Mouse (Mus musculus) midbrain, postnatal 0 days (tissue): ENCODE measurements around the gene Gm21677. TPM values are rescaled to one million over a fixed set of nuclear protein-coding genes. Genes with fewer than 3 reads are reported as not detected.
"Not testable (repeated sequence)": the region's sequence is repeated elsewhere in the genome, so short reads cannot be mapped to it uniquely, and the experiment has no call there.

Experiments used
- ATAC-seq: fragments of 200-750 bp; cut with Nextera tagmentation; 2 replicates; pipeline ENCODE4 v1.8.0; 2017; ENCODE audit warnings: moderate number of reproducible peaks, mild to moderate bottlenecking, moderate TSS enrichment, moderate library complexity; ENCODE audit not compliant: low FRiP score
- DNase-seq: peaks from one replicate; pipeline ENCODE4 v3.0.0-alpha.2; 2015; ENCODE audit warnings: low spot score
- H3K27ac ChIP-seq: fragments of 300-500 bp; sonication (generic); 2 replicates; pipeline ENCODE4 v1.5.1; 2014; ENCODE audit warnings: low read depth, mild to moderate bottlenecking, low read length, mixed read lengths
- H3K27me3 ChIP-seq: fragments of 300-500 bp; sonication (generic); 2 replicates; pipeline ENCODE4 v1.6.1; 2014; ENCODE audit warnings: low read length, control low read depth, mixed read lengths; ENCODE audit not compliant: insufficient read depth
- H3K36me3 ChIP-seq: fragments of 300-500 bp; sonication (generic); 2 replicates; pipeline ENCODE4 v1.6.1; 2014; ENCODE audit warnings: low read length, control low read depth, mixed read lengths; ENCODE audit not compliant: insufficient read depth
- H3K4me1 ChIP-seq: fragments of 300-500 bp; sonication (generic); 2 replicates; pipeline ENCODE4 v1.6.1; 2014; ENCODE audit warnings: mild to moderate bottlenecking, control low read depth, antibody characterized with exemption, low read length, mixed read lengths; ENCODE audit not compliant: insufficient read depth
- H3K4me2 ChIP-seq: fragments of 300-500 bp; sonication (generic); 2 replicates; pipeline ENCODE4 v1.6.1; 2014; ENCODE audit warnings: low read depth, mild to moderate bottlenecking, low read length, mixed read lengths; ENCODE audit not compliant: poor library complexity, severe bottlenecking
- H3K4me3 ChIP-seq: fragments of 300-500 bp; sonication (generic); 2 replicates; pipeline ENCODE4 v1.5.1; 2014; ENCODE audit warnings: low read depth, mild to moderate bottlenecking, low read length, moderate library complexity
- H3K9ac ChIP-seq: fragments of 300-500 bp; sonication (generic); replicated peaks from 2 replicates; pipeline ENCODE4 v1.6.1; 2014; ENCODE audit warnings: mild to moderate bottlenecking, low read length, moderate library complexity, mixed read lengths; ENCODE audit not compliant: poor library complexity, severe bottlenecking
- H3K9me3 ChIP-seq: fragments of 300-500 bp; sonication (generic); 2 replicates; pipeline ENCODE4 v1.6.1; 2016; ENCODE audit warnings: low read length, control low read depth
- WGBS: fragments of 180-500 bp; shearing (Covaris S2); extraction: QIAGEN DNeasy Blood & Tissue Kit; methylation state at CpG from one replicate; pipeline ENCODE4 v1.1.7; 2014; 5-methylcytosine and 5-hydroxymethylcytosine counted together
- polyA plus RNA-seq: library from polyadenylated mRNA; unstranded; fragments of >200 nt; fragmentation: Nextera tagmentation; extraction: Ambion mirVana; gene quantifications from 2 replicates; pipeline ENCODE4 v1.2.1, GENCODE M21; 2015
- total RNA-seq: library from RNA; depleted of rRNA; stranded (reverse); fragments of >200 nt; gene quantifications from 2 replicates; pipeline ENCODE4 v1.2.3, GENCODE M21; 2014; rRNA removed

The Gm21677 gene
- total RNA-seq (not detected in 2 replicates), polyA plus RNA-seq (not detected in 2 replicates)

GRCm38 (mm10) chrY:3306349-3306748 is at the start of gene Gm21677:
Gm21677 (minus strand) TSS chrY:3306449.
- not testable (repeated sequence) for ATAC-seq, H3K4me3 ChIP-seq, H3K4me2 ChIP-seq, DNase-seq, H3K36me3 ChIP-seq, H3K27ac ChIP-seq, H3K27me3 ChIP-seq, H3K4me1 ChIP-seq, H3K9me3 ChIP-seq, H3K9ac ChIP-seq
- WGBS, result no CpG with 5 or more reads among the region's 9 CpGs

GRCm38 (mm10) chrY:3345229-3345628 is 39.0 kb upstream of the Gm21677 start, which contains the start of gene Gm21693:
Gm21693 (minus strand) TSS chrY:3345329.
- ATAC-seq, result not testable (repeated sequence)
- no CpG with 5 or more reads among the region's 9 CpGs for WGBS

GRCm38 (mm10) chrY:3340661-3341060 is 34.4 kb upstream of the Gm21677 start:
- not testable (repeated sequence) for H3K4me2 ChIP-seq
- 100% methylated on average over 1 of the region's 11 CpGs for WGBS

More at GRCm38 (mm10) chrY:3345229-3345628, 39.0 kb upstream of the Gm21677 start, which contains the start of gene Gm21693:
- H3K9ac ChIP-seq, DNase-seq, H3K9me3 ChIP-seq, H3K27ac ChIP-seq, H3K4me2 ChIP-seq, H3K4me3 ChIP-seq, H3K27me3 ChIP-seq, H3K36me3 ChIP-seq, H3K4me1 ChIP-seq: not testable (repeated sequence)

More at GRCm38 (mm10) chrY:3340661-3341060, 34.4 kb upstream of the Gm21677 start:
- not testable (repeated sequence) for H3K27ac ChIP-seq, H3K9me3 ChIP-seq, H3K9ac ChIP-seq, H3K36me3 ChIP-seq, ATAC-seq, H3K4me3 ChIP-seq, H3K4me1 ChIP-seq, DNase-seq, H3K27me3 ChIP-seq

Other genes starting within 250 kb of the Gm21677 start
- gene Gm21693, start 38.9 kb upstream of the Gm21677 start, total RNA-seq, result not detected in 2 replicates
- not detected in 2 replicates for gene Gm21693, start 38.9 kb upstream of the Gm21677 start, polyA plus RNA-seq
- gene Gm21704, start 103.7 kb upstream of the Gm21677 start, total RNA-seq, result not detected in 2 replicates
- not detected in 2 replicates for gene Gm21704, start 103.7 kb upstream of the Gm21677 start, polyA plus RNA-seq
- not detected in 2 replicates for gene Gm21708, start 103.7 kb upstream of the Gm21677 start, total RNA-seq
- not detected in 2 replicates for gene Gm21708, start 103.7 kb upstream of the Gm21677 start, polyA plus RNA-seq